Mouse (Mus musculus): ENCODE results near the gene Gm15217.

- no peak for TF ChIP-seq HCFC1 (IDR thresholded peaks at IDR 0.05; ENCODE audit: borderline replicate concordance, insufficient read depth, low read length)
- no peak for TF ChIP-seq ZNF384 (IDR thresholded peaks at IDR 0.05; ENCODE audit: low read depth, low read length)
- TF ChIP-seq CHD2 (IDR thresholded peaks at IDR 0.05; ENCODE audit: low read depth, low read length): no peak
- no peak for TF ChIP-seq MAFK (IDR thresholded peaks at IDR 0.05; ENCODE audit: insufficient read depth, low read depth, low read length)
- no peak for TF ChIP-seq ZC3H11A (IDR thresholded peaks at IDR 0.05; ENCODE audit: borderline replicate concordance, low read depth, low read length)
These were observed 39.3 kb downstream of the Gm15217 start for GRCm38 (mm10) chr14:46418371-46419097.
